Mouse (Mus musculus): Measurements from ENCODE around the gene Otp. TPM values are rescaled to one million over a fixed set of nuclear protein-coding genes. Genes with fewer than 3 reads are reported as not detected.

Gene Otp
- 6.9 and 7.0 TPM in 2 replicates for polyA plus RNA-seq (2015; fragmentation: Nextera tagmentation; extraction: Ambion mirVana)

DNA sequence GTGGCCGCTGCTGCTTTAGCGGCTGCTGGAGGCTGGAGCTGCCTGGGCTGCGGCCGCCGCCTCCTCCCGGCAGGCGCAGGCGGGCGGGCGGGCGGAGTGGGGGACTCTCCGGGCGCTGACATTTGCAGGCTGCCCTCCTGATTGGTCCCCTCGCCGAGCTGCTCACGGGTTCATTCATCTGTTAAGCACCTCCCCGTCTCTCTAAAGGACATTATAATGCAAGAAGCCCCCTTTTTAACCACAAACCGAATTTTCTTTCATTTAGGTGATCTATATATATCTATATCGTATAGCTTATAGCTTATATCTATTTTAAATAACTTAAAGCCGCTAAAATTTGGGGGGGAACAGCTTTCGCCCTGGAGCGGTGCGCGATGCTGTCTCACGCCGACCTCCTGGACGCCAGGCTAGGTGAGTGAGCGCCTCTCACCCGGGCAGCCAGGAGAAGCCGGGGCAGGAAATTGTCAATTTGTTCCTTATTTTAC lies at the start of gene Otp:
Otp (plus strand) TSS at position 207 of the 485 bp plus-strand sequence.
- under 1% methylated on average over 28 of the region's 30 CpGs for WGBS
- Histone ChIP-seq H3K9ac (replicated peaks) (no peak within 1 kb of the TSS), H3K4me3 (replicated peaks) (peak within 1 kb of the TSS; percentile 23), H3K4me1 (0 out of 2 replicates have a peak, but pooled peaks cover 7% of the 10 kb centered on the region), H3K36me3 (no peaks in the 10 kb centered on the region), H3K9me3 (replicated peaks) (no peaks in the 10 kb centered on the region), H3K27ac (replicated peaks) (0 out of 2 replicates have a peak within 1 kb of the TSS, but pooled peaks have one; percentile 10), H3K4me2 (peak within 1 kb of the TSS; percentile 2), H3K27me3 (replicated peaks) (peaks cover 79% of the 10 kb centered on the region)
- peak; percentile 58; the same call in 1 of the 2 replicates for ATAC-seq (ENCODE audit: low FRiP score)

DNA sequence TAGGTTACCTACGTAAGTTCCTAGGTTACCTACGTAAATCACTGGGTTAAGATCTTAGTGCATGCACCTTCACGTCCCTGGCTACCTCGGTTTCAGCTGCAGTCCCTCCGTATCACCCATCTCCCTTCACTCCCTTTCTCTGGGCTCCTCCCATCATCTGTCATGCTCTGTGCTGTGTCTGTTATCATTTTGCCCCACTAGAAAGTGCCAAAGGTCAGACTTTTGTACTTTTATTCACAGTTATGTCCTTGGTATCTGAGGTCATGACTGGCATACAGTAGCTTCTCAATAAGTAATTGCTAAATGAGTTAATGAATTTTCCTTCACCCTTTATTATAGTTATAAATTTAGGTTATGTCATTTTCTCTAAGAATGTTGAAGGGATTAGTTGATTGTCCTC lies 49.0 kb upstream of the Otp start:
- Histone ChIP-seq H3K27me3 (replicated peaks) (no peaks in the 10 kb centered on the region), H3K4me3 (replicated peaks) (no peak overlapping the region), H3K4me1 (0 out of 2 replicates have a peak, but pooled peaks cover 5% of the 10 kb centered on the region), H3K27ac (replicated peaks) (no peak overlapping the region), H3K9me3 (replicated peaks) (no peaks in the 10 kb centered on the region), H3K4me2 (no peak overlapping the region), H3K9ac (replicated peaks) (no peak overlapping the region), H3K36me3 (no peaks in the 10 kb centered on the region)
- ATAC-seq (ENCODE audit: low FRiP score), result no peak
- 89% methylated on average over 5 of the region's 5 CpGs for WGBS

DNA sequence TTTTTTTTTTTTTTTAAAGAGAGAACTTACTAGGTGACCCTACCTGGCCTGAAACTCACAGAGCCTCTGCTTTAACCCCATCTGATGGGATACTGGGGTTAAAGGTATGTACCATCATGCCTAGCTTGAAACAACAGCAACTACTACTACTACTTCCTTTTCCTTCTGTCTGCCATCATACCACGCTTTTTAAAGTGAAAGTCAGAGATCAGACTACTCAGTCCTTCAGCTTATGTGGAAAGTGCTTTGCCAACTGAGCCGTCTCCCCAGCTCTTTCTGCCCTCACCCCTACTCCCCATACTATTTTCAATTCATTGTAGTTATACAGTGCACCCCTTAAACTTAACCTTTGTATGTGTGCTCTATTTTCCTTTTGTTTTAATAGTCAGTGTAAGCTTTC lies 48.4 kb upstream of the Otp start:
- Histone ChIP-seq H3K4me2 (no peak overlapping the region), H3K27ac (replicated peaks) (no peak overlapping the region), H3K9me3 (replicated peaks) (no peaks in the 10 kb centered on the region), H3K4me3 (replicated peaks) (no peak overlapping the region), H3K9ac (replicated peaks) (no peak overlapping the region), H3K4me1 (0 out of 2 replicates have a peak, but pooled peaks cover 5% of the 10 kb centered on the region), H3K36me3 (no peaks in the 10 kb centered on the region), H3K27me3 (replicated peaks) (no peaks in the 10 kb centered on the region)
- ATAC-seq (ENCODE audit: low FRiP score), result no peak
- 92% methylated on average over 2 of the region's 2 CpGs for WGBS

DNA sequence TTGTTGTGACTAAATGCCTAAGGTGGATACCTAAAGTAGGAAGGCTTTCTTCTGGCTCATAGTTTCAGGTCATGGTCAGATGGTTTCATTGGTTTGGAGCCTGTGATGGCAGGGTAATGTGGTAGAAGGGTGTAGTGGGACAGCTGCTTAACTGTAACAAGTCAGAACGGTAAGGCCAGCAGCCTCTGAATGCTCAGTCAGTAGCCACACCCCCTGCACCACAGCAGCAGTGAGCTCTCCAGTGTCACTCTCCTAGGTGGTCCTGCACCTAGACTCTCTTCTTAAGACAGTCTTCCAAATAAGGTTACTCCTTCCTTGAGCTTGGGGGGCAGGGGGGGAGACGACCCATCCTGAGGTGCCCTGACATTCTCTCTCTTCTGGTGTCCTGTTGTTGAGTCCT lies 47.6 kb upstream of the Otp start:
- WGBS, result 50% methylated on average over 2 of the region's 2 CpGs
- Histone ChIP-seq H3K4me2 (no peak overlapping the region), H3K4me1 (0 out of 2 replicates have a peak, but pooled peaks cover 5% of the 10 kb centered on the region), H3K9me3 (replicated peaks) (no peaks in the 10 kb centered on the region), H3K4me3 (replicated peaks) (no peak overlapping the region), H3K36me3 (peaks cover 6% of the 10 kb centered on the region), H3K27ac (replicated peaks) (no peak overlapping the region), H3K9ac (replicated peaks) (no peak overlapping the region), H3K27me3 (replicated peaks) (no peaks in the 10 kb centered on the region)
- no peak for ATAC-seq (ENCODE audit: low FRiP score)

DNA sequence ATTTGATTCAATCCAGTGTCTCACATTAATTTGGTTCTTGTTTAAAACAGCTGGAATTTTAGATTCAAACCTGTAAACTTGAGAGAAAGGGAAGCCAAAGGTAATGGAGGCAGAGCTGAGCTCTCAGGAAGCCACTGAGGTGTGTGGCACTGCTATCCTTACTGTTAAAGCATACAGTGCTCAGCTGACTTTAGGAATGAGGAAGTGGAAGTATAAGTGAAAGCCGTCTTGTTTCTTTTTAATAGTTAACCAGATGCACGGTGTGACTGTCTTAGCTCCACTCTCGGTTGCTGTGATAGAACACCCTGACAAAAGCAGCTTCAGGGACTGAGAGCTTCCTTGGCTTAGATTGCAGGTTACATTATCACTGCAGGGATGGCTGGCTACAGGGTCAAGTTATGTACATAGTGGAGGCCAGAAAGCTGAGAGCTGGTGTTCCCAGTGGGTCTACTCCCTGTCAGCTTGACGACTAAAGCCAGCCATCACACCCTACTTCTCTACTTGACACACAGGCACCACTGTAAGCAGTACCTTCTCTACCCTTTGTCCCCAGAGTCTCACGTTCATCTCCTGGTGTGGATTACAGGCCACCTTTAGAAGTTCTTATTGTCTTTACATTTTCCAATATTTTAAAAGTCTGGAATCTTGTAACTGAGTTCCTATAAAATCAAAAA lies 37.2 kb upstream of the Otp start:
- ATAC-seq (ENCODE audit: low FRiP score), result no peak
- H3K9ac ChIP-seq (replicated peaks), result no peak overlapping the region
- H3K36me3 ChIP-seq, result peaks cover 25% of the 10 kb centered on the region
- H3K9me3 ChIP-seq (replicated peaks), result no peaks in the 10 kb centered on the region
- H3K27me3 ChIP-seq (replicated peaks), result no peaks in the 10 kb centered on the region
- 0 out of 2 replicates have a peak, but pooled peaks cover 5% of the 10 kb centered on the region for H3K4me1 ChIP-seq
- H3K4me2 ChIP-seq, result no peak overlapping the region
- H3K4me3 ChIP-seq (replicated peaks), result no peak overlapping the region
- H3K27ac ChIP-seq (replicated peaks), result no peak overlapping the region
- 70% methylated on average over 5 of the region's 5 CpGs for WGBS

DNA sequence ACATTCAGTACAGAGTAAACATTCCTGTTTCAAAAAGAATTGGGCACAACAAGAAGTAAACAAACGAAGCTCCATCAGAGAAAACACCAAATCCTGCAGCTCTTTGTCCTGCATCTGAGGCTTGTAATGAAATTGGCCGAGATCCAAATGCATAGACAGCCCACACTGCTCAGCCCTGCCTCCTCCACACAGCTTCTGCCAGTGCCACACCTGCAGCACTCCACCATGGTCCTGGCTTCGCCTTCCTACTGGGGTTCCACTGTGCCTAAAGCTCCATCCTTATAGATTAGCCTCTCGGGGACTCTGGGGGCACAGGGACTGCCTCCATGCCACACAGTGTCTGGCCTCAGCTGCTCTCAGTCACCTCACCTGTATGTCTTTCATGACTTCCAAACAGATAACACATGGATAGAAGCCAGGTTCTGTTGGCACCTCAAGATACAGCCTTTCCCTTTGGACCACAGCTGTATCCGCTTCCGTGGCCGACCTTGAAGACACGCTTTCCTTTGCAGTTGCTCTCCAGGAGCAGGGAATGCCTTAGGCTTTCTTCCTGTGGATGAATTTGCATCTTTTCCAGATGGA lies 36.6 kb upstream of the Otp start:
- no peaks in the 10 kb centered on the region for H3K9me3 ChIP-seq (replicated peaks)
- WGBS, result 71% methylated on average over 8 of the region's 8 CpGs
- H3K27ac ChIP-seq (replicated peaks), result no peak overlapping the region; the same call in 1 of the 2 replicates
- no peaks in the 10 kb centered on the region for H3K27me3 ChIP-seq (replicated peaks)
- H3K36me3 ChIP-seq, result peaks cover 18% of the 10 kb centered on the region
- H3K9ac ChIP-seq (replicated peaks), result no peak overlapping the region
- H3K4me1 ChIP-seq, result 0 out of 2 replicates have a peak, but pooled peaks cover 5% of the 10 kb centered on the region
- H3K4me3 ChIP-seq (replicated peaks), result no peak overlapping the region
- no peak overlapping the region for H3K4me2 ChIP-seq
- ATAC-seq (ENCODE audit: low FRiP score), result peak; percentile 75; the same call in 1 of the 2 replicates

DNA sequence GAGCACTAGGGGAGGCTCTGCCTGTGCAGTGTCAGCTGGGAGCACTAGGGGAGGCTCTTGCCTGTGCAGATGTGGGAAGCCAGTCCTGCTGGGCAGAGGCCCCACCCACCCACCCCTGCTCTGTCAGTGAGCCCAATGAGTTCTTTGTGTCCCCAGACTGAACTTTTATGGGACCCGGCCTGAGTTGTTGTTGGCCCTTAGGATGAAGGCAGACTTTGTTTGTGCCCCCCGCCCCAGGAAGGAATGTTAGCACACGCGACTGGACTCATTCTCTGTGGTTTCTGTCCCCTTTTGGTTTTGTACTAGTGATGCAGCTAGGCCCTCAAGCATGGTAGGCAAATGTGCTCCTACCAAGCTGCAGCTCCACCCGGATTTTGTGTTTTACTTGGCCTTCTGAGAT lies 32.2 kb upstream of the Otp start:
- no peak overlapping the region for H3K4me3 ChIP-seq (replicated peaks)
- H3K4me1 ChIP-seq, result 0 out of 2 replicates have a peak, but pooled peaks cover 5% of the 10 kb centered on the region
- peaks cover 12% of the 10 kb centered on the region for H3K36me3 ChIP-seq
- ATAC-seq (ENCODE audit: low FRiP score), result no peak
- no peak overlapping the region for H3K4me2 ChIP-seq
- no peaks in the 10 kb centered on the region for H3K27me3 ChIP-seq (replicated peaks)
- whole genome bisulfite sequencing, result 32% methylated on average over 5 of the region's 5 CpGs
- no peak overlapping the region for H3K27ac ChIP-seq (replicated peaks)
- H3K9ac ChIP-seq (replicated peaks), result no peak overlapping the region
- no peaks in the 10 kb centered on the region for H3K9me3 ChIP-seq (replicated peaks)

DNA sequence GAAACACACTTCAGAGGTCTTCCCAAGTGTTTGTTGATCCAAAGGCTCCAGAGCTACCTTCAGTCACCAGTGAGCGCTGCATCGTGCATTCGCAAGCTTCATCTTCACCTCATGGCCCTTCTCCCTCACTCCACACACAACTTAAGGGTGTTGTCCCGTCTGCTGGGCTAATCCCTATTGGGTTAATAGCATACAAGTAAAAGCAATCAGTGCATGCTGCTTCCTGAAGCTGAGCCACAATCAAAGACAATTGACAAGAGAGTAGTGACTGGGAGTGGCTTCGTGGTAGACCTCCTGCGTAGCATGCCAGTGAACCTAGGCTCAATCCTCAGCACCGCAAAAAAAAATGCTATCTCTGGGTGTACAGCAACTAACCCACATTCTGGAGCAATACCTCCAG lies 27.5 kb upstream of the Otp start:
- H3K4me1 ChIP-seq, result no peaks in the 10 kb centered on the region
- H3K4me2 ChIP-seq, result no peak overlapping the region
- H3K36me3 ChIP-seq, result no peaks in the 10 kb centered on the region
- no peak overlapping the region for H3K9ac ChIP-seq (replicated peaks)
- no peak overlapping the region for H3K4me3 ChIP-seq (replicated peaks)
- H3K9me3 ChIP-seq (replicated peaks), result no peaks in the 10 kb centered on the region
- H3K27me3 ChIP-seq (replicated peaks), result no peaks in the 10 kb centered on the region
- H3K27ac ChIP-seq (replicated peaks), result no peak overlapping the region
- WGBS, result 72% methylated on average over 7 of the region's 7 CpGs
- ATAC-seq (ENCODE audit: low FRiP score), result no peak

DNA sequence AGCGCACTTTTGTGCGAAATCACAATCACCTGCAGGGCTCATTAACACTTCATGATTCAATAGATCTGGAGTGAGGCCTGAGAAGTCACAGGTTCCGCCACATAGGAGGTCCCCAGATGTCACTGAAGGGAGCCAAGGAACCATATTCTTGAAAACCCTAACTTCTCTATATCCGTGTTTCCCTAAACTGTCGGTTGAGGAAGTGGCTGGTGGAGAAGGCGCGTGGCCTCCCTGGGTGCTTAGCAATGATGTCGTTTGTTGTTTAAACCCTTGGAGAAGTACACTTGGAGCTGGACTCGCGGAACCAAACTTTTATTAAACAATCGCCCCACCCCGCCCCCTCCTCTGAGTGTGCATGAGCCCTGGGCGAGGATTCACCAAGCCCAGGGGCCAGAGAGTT lies 26.1 kb upstream of the Otp start:
- no peaks in the 10 kb centered on the region for H3K36me3 ChIP-seq
- no peak overlapping the region for H3K4me3 ChIP-seq (replicated peaks)
- no peak overlapping the region for H3K4me2 ChIP-seq
- H3K27ac ChIP-seq (replicated peaks), result no peak overlapping the region
- H3K4me1 ChIP-seq, result no peaks in the 10 kb centered on the region
- no peak for ATAC-seq (ENCODE audit: low FRiP score)
- no peak overlapping the region for H3K9ac ChIP-seq (replicated peaks)
- 83% methylated on average over 13 of the region's 13 CpGs for WGBS
- H3K27me3 ChIP-seq (replicated peaks), result no peaks in the 10 kb centered on the region; the same call in 1 of the 2 replicates
- no peaks in the 10 kb centered on the region for H3K9me3 ChIP-seq (replicated peaks)

DNA sequence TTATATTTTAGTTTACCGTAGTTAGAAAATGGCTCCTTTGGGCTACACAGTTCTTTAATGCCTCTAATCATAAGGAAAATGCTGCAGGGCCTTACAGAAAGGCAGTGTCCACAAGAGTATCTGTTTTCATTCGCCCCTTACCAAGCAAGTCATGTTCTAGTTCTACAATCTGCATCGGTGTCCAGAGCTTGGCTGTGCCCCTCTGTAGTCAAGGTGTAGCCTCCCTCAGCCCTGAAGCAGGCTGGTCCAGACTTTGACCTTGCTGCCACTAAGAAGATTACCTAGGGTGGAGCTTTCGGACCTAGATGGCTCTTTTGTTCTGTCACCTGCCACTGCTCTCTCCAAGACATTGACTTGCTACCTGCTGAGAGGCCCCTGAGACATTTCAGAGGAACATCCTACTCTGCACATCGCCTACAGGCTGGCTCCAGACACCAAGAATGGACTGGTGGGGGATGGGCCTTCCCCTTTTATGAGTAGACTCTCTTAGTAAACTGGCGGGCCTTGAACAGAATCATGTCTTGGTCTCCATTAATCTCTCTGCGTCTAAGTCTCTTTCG lies 17.3 kb upstream of the Otp start:
- no peak for ATAC-seq (ENCODE audit: low FRiP score)
- Histone ChIP-seq H3K27ac (replicated peaks) (no peak overlapping the region), H3K9ac (replicated peaks) (no peak overlapping the region), H3K36me3 (no peaks in the 10 kb centered on the region), H3K4me3 (replicated peaks) (no peak overlapping the region), H3K9me3 (replicated peaks) (no peaks in the 10 kb centered on the region), H3K4me2 (no peak overlapping the region), H3K27me3 (replicated peaks) (peaks cover 19% of the 10 kb centered on the region), H3K4me1 (0 out of 2 replicates have a peak, but pooled peaks cover 4% of the 10 kb centered on the region)
- 72% methylated on average over 8 of the region's 8 CpGs for WGBS

DNA sequence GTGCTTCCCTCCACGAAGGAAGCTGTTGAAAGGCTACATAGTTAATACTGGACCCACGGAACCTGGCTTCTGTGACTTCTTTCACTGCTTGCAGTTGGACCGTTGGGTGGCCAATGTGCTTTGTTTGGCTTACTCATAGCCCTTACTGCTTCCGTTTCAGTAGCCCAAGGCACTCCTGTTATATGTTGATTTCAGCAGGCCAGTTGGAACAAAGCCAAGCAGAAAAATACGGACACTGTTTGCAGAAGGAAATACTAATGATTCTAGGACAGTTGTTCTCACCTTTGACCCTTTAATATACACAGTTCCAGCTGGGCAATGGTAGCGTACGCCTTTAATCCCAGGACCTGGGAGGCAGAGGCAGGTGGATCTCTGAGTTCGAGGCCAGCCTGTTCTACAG lies 16.1 kb upstream of the Otp start:
- Histone ChIP-seq H3K4me3 (replicated peaks) (no peak overlapping the region), H3K4me2 (no peak overlapping the region), H3K9ac (replicated peaks) (no peak overlapping the region), H3K9me3 (replicated peaks) (no peaks in the 10 kb centered on the region), H3K27ac (replicated peaks) (no peak overlapping the region), H3K36me3 (no peaks in the 10 kb centered on the region), H3K4me1 (0 out of 2 replicates have a peak, but pooled peaks cover 4% of the 10 kb centered on the region), H3K27me3 (replicated peaks) (peaks cover 27% of the 10 kb centered on the region)
- WGBS, result 80% methylated on average over 8 of the region's 8 CpGs
- ATAC-seq (ENCODE audit: low FRiP score), result no peak

Measured in neural tube, embryonic 15.5 days (tissue).